Mouse (Mus musculus): ENCODE results near the gene Fut9. TPM values are rescaled to one million over a fixed set of nuclear protein-coding genes. Genes with fewer than 3 reads are reported as not detected.
A peak's percentile ranks its signal among the peaks of the same experiment; 100 is the strongest.

Gene Fut9
- polyA plus RNA-seq (2014; fragmentation: Nextera tagmentation; extraction: Ambion mirVana), result 0.77 and 0.79 TPM in 2 replicates

DNA sequence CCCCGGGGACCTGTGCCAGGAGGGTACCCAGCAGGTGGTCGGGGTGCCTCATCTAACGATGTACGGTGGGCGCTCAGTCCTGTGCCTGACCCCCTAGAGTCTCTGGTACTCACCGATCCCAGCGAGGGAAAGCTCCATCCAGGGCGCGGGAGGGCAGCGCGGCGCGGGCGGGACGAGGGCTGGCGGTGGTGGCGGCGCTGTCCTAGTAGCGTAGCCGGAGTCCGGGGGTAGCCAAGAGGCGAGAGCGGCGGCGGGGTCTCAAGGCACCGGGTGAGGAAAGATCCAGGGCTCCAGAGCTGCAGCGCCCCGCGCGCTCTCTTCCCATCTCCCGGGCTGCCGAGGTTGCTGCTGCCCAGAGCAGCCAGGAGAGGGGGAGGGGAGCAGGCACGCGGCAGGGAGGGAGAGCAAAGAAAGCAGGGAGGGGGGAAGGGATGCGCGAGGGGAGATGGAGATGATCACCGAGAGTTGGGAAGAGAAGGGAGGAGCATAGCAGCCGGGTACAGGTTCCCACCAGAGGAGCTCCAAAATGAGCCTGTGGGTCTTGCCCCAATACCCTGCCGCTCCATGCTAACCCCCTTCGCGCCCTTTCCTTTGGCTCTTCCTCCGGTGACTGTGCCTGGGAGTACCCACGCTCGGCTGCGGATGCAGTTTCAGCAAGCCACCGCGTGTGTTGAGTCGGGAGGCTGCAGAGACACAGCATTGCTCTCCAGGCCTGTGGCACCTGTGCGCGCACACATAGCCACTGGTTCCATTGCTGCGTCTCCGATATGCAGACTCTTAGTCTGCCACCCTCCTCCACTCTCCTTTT is at the start of gene Fut9:
Gene Fut9 (minus strand): TSS at position 769 of the 808 bp plus-strand sequence.
- Histone ChIP-seq H3K36me3 (replicated peaks; ENCODE audit: control insufficient read depth, insufficient read depth, low read depth, low read length) (no peaks in the 10 kb centered on the region), H3K27me3 (ENCODE audit: control insufficient read depth, insufficient read depth, low read length) (no peaks in the 10 kb centered on the region), H3K27ac (replicated peaks; ENCODE audit: low read depth, low read length) (no peak within 1 kb of the TSS), H3K4me3 (ENCODE audit: low read depth, low read length) (peak within 1 kb of the TSS; percentile 50), H3K9me3 (replicated peaks; ENCODE audit: control insufficient read depth, low read length) (no peaks in the 10 kb centered on the region), H3K4me1 (ENCODE audit: control insufficient read depth, insufficient read depth, low read length) (no peaks in the 10 kb centered on the region), H3K9ac (replicated peaks; ENCODE audit: low read length) (peak within 1 kb of the TSS; percentile 63), H3K4me2 (ENCODE audit: low read depth, low read length) (peak within 1 kb of the TSS; percentile 92)
- ATAC-seq (replicated peaks; ENCODE audit: insufficient number of reproducible peaks, low FRiP score, low TSS enrichment, low read depth) (peak; percentile 93), DNase-seq (ENCODE audit: low spot score) (peak; percentile 69)
- WGBS, result under 1% methylated on average over 47 of the region's 52 CpGs

DNA sequence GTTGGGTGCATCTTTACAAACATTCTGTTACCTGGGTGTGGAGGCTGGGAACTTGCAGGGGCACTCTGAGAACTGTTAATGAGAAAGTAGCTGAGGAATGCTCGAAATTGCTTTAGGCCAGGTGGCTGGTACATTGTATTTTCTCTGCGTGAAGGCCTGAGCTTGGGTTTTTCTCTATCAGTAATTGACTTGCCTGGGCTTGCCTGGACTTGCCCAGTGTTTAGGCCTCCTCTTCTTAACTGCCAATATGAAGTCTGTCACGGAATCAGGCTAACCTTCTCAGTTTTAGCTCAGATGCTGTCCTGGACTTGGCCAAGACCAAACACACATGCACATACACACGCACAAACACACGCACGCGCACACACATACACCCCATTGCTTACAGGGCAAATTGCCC is 15.7 kb upstream of the Fut9 start:
- no peaks in the 10 kb centered on the region for H3K36me3 ChIP-seq (replicated peaks; ENCODE audit: control insufficient read depth, insufficient read depth, low read depth, low read length)
- H3K27me3 ChIP-seq (ENCODE audit: control insufficient read depth, insufficient read depth, low read length), result no peaks in the 10 kb centered on the region
- 86% methylated on average over 7 of the region's 7 CpGs for WGBS
- no peaks in the 10 kb centered on the region for H3K9me3 ChIP-seq (replicated peaks; ENCODE audit: control insufficient read depth, low read length)
- H3K4me2 ChIP-seq (ENCODE audit: low read depth, low read length), result no peak overlapping the region
- H3K4me3 ChIP-seq (ENCODE audit: low read depth, low read length), result no peak overlapping the region
- H3K27ac ChIP-seq (replicated peaks; ENCODE audit: low read depth, low read length), result no peak overlapping the region
- ATAC-seq (replicated peaks; ENCODE audit: insufficient number of reproducible peaks, low FRiP score, low TSS enrichment, low read depth) (no peak), DNase-seq (ENCODE audit: low spot score) (peak; percentile 31)
- no peak overlapping the region for H3K9ac ChIP-seq (replicated peaks; ENCODE audit: low read length)
- no peaks in the 10 kb centered on the region for H3K4me1 ChIP-seq (ENCODE audit: control insufficient read depth, insufficient read depth, low read length)

GRCm38 (mm10) chr4:25813340-25813739 is 13.3 kb upstream of the Fut9 start:
- Histone ChIP-seq H3K36me3 (replicated peaks; ENCODE audit: control insufficient read depth, insufficient read depth, low read depth, low read length) (no peaks in the 10 kb centered on the region), H3K9ac (replicated peaks; ENCODE audit: low read length) (no peak overlapping the region), H3K4me2 (ENCODE audit: low read depth, low read length) (no peak overlapping the region), H3K27ac (replicated peaks; ENCODE audit: low read depth, low read length) (no peak overlapping the region), H3K4me1 (ENCODE audit: control insufficient read depth, insufficient read depth, low read length) (no peaks in the 10 kb centered on the region), H3K27me3 (ENCODE audit: control insufficient read depth, insufficient read depth, low read length) (no peaks in the 10 kb centered on the region), H3K9me3 (replicated peaks; ENCODE audit: control insufficient read depth, low read length) (no peaks in the 10 kb centered on the region), H3K4me3 (ENCODE audit: low read depth, low read length) (no peak overlapping the region)
- 94% methylated on average over 1 of the region's 1 CpGs for WGBS
- DNase-seq (ENCODE audit: low spot score) (no peak), ATAC-seq (replicated peaks; ENCODE audit: insufficient number of reproducible peaks, low FRiP score, low TSS enrichment, low read depth) (no peak)

- no peak overlapping the region for H3K4me3 ChIP-seq (ENCODE audit: low read depth, low read length)
- H3K4me2 ChIP-seq (ENCODE audit: low read depth, low read length), result no peak overlapping the region
- no peaks in the 10 kb centered on the region for H3K9me3 ChIP-seq (replicated peaks; ENCODE audit: control insufficient read depth, low read length)
- H3K36me3 ChIP-seq (replicated peaks; ENCODE audit: control insufficient read depth, insufficient read depth, low read depth, low read length), result no peaks in the 10 kb centered on the region
- no peaks in the 10 kb centered on the region for H3K27me3 ChIP-seq (ENCODE audit: control insufficient read depth, insufficient read depth, low read length)
- H3K9ac ChIP-seq (replicated peaks; ENCODE audit: low read length), result no peak overlapping the region
- DNase-seq (ENCODE audit: low spot score), result no peak
- no peak for ATAC-seq (replicated peaks; ENCODE audit: insufficient number of reproducible peaks, low FRiP score, low TSS enrichment, low read depth)
- H3K27ac ChIP-seq (replicated peaks; ENCODE audit: low read depth, low read length), result no peak overlapping the region
- WGBS, result 85% methylated on average over 1 of the region's 1 CpGs
- H3K4me1 ChIP-seq (ENCODE audit: control insufficient read depth, insufficient read depth, low read length), result no peaks in the 10 kb centered on the region
Observed at GRCm38 (mm10) chr4:25810058-25810457, 10.0 kb upstream of the Fut9 start.

DNA sequence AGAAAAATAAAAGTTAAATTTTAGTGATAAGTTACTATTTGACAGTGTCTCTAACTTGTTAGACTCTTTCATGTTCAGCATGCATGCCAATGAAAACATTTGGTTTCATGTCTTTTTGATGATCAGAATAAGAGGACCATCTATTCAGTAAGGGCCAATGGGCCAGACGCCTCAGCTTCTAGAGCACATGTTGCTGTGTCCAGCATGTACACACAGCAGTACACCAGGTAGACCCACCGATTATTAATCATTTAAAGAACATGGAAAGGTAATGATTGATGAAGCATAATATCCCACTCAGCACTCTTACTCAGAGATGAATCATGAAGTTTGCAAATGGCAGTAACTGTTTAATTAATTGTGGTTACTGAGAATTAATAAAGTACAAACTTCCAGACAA is 1.7 kb upstream of the Fut9 start:
- ATAC-seq (replicated peaks; ENCODE audit: insufficient number of reproducible peaks, low FRiP score, low TSS enrichment, low read depth) (no peak), DNase-seq (ENCODE audit: low spot score) (no peak)
- H3K27me3 ChIP-seq (ENCODE audit: control insufficient read depth, insufficient read depth, low read length), result no peaks in the 10 kb centered on the region
- H3K4me1 ChIP-seq (ENCODE audit: control insufficient read depth, insufficient read depth, low read length), result no peaks in the 10 kb centered on the region
- no peak overlapping the region for H3K4me3 ChIP-seq (ENCODE audit: low read depth, low read length)
- WGBS, result 88% methylated on average over 2 of the region's 2 CpGs
- no peak overlapping the region for H3K4me2 ChIP-seq (ENCODE audit: low read depth, low read length)
- H3K9me3 ChIP-seq (replicated peaks; ENCODE audit: control insufficient read depth, low read length), result no peaks in the 10 kb centered on the region
- no peak overlapping the region for H3K9ac ChIP-seq (replicated peaks; ENCODE audit: low read length)
- no peaks in the 10 kb centered on the region for H3K36me3 ChIP-seq (replicated peaks; ENCODE audit: control insufficient read depth, insufficient read depth, low read depth, low read length)
- H3K27ac ChIP-seq (replicated peaks; ENCODE audit: low read depth, low read length), result no peak overlapping the region

DNA sequence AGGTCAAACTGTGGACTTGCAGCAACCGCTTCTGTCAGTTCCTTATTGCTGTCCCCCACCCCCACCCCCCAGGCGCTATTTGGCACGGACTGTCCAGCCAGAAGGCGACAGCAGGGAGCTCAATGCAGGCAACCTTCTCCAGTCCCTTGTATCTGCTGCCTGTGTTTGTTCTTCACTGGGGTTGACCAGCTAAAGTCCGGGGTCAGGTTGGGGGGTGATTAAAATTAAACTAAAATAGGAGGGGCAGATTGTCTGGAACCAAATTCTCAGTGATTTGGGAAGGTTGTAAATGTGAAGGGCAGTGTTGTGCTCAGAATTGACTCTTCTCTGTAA is 206 bp upstream of the Fut9 start:
- Histone ChIP-seq H3K4me1 (ENCODE audit: control insufficient read depth, insufficient read depth, low read length) (no peaks in the 10 kb centered on the region), H3K27ac (replicated peaks; ENCODE audit: low read depth, low read length) (no peak overlapping the region), H3K9ac (replicated peaks; ENCODE audit: low read length) (no peak overlapping the region), H3K36me3 (replicated peaks; ENCODE audit: control insufficient read depth, insufficient read depth, low read depth, low read length) (no peaks in the 10 kb centered on the region), H3K27me3 (ENCODE audit: control insufficient read depth, insufficient read depth, low read length) (no peaks in the 10 kb centered on the region), H3K4me2 (ENCODE audit: low read depth, low read length) (peak overlapping the region; percentile 92), H3K9me3 (replicated peaks; ENCODE audit: control insufficient read depth, low read length) (no peaks in the 10 kb centered on the region), H3K4me3 (ENCODE audit: low read depth, low read length) (peak overlapping the region; percentile 50)
- WGBS, result 3% methylated on average over 5 of the region's 5 CpGs
- DNase-seq (ENCODE audit: low spot score), result no peak
- ATAC-seq (replicated peaks; ENCODE audit: insufficient number of reproducible peaks, low FRiP score, low TSS enrichment, low read depth), result peak; percentile 36; the same call in 1 of the 2 replicates

DNA sequence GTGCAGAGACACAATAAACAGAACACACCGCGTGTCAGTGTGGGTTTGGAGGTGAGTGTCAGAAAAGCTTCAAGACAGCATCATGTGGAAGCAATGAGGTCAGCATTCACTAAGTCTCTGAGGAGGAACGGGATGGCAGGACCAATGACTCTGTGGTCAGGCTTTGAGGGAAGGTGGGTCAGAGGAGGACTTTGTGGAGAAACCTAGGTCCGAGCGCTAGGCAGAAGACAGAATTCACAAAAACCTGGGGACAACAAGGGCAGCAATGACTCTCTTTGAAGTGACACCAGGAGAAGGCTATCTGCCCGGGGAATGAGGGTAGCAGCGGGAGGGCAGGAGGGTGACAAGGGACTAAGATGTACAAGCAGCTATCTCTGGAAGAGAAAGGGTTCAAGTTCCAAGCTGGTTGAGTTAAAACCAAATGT is 981 bp downstream of the Fut9 start:
- H3K4me3 ChIP-seq (ENCODE audit: low read depth, low read length), result peak overlapping the region; percentile 50
- no peaks in the 10 kb centered on the region for H3K9me3 ChIP-seq (replicated peaks; ENCODE audit: control insufficient read depth, low read length)
- peak overlapping the region; percentile 63 for H3K9ac ChIP-seq (replicated peaks; ENCODE audit: low read length)
- ATAC-seq (replicated peaks; ENCODE audit: insufficient number of reproducible peaks, low FRiP score, low TSS enrichment, low read depth), result no peak; the same call in 1 of the 2 replicates
- no peaks in the 10 kb centered on the region for H3K36me3 ChIP-seq (replicated peaks; ENCODE audit: control insufficient read depth, insufficient read depth, low read depth, low read length)
- 2% methylated on average over 7 of the region's 7 CpGs for WGBS
- H3K4me1 ChIP-seq (ENCODE audit: control insufficient read depth, insufficient read depth, low read length), result no peaks in the 10 kb centered on the region
- no peaks in the 10 kb centered on the region for H3K27me3 ChIP-seq (ENCODE audit: control insufficient read depth, insufficient read depth, low read length)
- DNase-seq (ENCODE audit: low spot score), result no peak
- H3K4me2 ChIP-seq (ENCODE audit: low read depth, low read length), result peak overlapping the region; percentile 92
- H3K27ac ChIP-seq (replicated peaks; ENCODE audit: low read depth, low read length), result no peak overlapping the region

DNA sequence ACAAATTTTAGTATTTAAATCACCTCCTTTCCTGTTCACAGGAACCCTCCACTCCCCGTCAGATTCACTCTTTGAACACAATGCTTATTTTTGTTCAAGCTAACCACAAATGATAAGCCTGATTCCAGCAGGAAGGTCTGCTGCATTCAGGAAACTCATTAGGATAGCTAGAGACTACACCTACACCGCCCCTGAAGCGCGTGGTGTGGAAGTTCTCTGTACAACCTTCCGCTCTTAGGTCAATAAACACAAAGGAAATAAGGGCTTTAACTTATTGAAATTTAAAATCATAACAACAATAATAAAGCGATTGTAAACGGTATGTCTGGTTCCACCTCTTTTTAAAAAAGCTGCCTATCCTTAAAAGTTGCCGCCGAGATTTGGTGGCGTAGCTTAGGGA is 1.6 kb downstream of the Fut9 start:
- H3K9me3 ChIP-seq (replicated peaks; ENCODE audit: control insufficient read depth, low read length), result no peaks in the 10 kb centered on the region
- H3K27me3 ChIP-seq (ENCODE audit: control insufficient read depth, insufficient read depth, low read length), result no peaks in the 10 kb centered on the region
- H3K4me2 ChIP-seq (ENCODE audit: low read depth, low read length), result no peak overlapping the region
- ATAC-seq (replicated peaks; ENCODE audit: insufficient number of reproducible peaks, low FRiP score, low TSS enrichment, low read depth), result no peak
- DNase-seq (ENCODE audit: low spot score), result no peak
- H3K4me3 ChIP-seq (ENCODE audit: low read depth, low read length), result no peak overlapping the region
- no peaks in the 10 kb centered on the region for H3K4me1 ChIP-seq (ENCODE audit: control insufficient read depth, insufficient read depth, low read length)
- 13% methylated on average over 10 of the region's 10 CpGs for WGBS
- no peaks in the 10 kb centered on the region for H3K36me3 ChIP-seq (replicated peaks; ENCODE audit: control insufficient read depth, insufficient read depth, low read depth, low read length)
- H3K9ac ChIP-seq (replicated peaks; ENCODE audit: low read length), result no peak overlapping the region
- no peak overlapping the region for H3K27ac ChIP-seq (replicated peaks; ENCODE audit: low read depth, low read length)

Measured in embryonic facial prominence, embryonic 11.5 days (tissue).